Mouse (Mus musculus) right cerebral cortex, postnatal 36 days (tissue): Measurements from ENCODE around the gene Ddx43.

Source experiments
- DNase-seq, 2 experiments: peaks; one replicate each; pipeline ENCODE4 v3.0.0; 2022; ENCODE audit warnings: low spot score in 2 of 2, mixed read lengths in 1 of 2

Gene Ddx43

DNA sequence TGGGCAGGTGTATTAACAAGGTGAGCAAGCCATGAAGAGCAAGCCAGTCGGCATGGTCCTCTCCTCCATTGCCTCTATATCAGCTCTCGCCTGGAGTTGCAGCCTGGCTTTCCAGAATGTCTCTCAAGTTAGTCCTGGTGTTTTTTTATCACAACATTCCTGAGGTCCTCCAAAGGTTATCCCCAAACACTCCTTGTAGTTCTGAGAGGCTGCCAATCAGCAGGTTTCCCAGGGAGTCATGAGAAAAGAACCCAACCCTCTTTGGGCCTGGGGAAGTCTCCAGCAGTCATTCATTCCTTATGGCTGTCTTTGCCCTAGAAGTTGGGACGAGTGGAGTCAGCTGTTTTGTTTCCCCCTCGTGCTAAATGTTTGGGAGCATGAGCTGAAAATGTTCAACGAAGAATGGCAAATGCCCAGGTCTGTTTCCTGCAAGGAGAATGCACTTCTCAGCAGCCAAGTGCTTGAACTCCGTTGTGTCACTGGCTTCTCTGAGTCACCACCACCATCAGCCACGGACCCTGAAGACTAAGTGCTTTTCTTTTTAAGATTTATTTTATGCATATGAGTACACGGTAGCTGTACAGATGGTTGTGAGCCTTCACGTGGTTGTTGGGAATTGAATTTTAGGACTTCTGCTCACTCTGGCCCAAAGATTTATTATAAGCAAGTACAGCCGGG, 22.6 kb upstream of the Ddx43 start:
- DNase-seq = no peak

DNA sequence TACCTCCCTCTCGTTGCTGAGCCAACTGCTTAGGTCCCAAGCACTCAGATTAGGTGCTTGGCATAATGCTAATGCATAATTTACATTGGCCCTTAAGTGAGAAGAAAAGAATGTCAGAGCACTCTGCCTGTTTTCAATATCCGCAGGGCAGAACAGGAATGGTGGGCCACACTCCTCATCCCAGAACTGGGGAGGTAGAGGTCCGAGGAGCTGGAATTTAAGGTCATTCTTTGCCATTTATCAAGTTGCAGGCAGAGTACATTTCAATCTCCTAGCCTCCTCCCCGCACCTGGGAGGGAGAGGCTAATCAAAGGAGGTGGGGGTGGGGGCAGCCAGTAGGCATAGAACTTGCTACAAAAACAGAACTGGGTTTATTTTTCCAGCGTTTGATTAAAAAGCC, 21.2 kb upstream of the Ddx43 start:
- no peak for DNase-seq

DNA sequence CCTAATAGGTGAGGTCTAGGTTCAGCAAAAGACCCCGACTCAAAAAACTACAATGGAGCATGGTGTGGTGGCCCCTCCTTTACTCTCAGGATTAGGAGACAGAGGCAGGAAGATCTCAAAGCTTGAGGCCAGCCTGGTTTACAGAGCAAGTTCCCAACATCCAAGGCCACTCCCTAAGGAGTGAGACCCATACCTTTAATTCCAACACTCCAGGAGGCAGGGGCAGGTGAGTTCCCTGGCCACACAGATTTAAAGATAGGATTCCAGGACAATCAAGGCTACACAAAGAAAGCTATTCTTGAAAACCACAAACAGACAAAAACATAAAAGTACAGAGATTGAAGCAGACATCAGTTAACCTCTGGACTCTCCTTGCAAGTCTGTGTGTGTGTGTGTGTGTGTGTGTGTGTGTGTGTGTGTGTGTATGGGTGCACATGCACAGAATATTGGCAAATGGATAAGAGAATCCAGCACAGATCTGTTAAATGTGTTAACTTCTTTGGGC, 20.6 kb upstream of the Ddx43 start:
- no peak for DNase-seq

DNA sequence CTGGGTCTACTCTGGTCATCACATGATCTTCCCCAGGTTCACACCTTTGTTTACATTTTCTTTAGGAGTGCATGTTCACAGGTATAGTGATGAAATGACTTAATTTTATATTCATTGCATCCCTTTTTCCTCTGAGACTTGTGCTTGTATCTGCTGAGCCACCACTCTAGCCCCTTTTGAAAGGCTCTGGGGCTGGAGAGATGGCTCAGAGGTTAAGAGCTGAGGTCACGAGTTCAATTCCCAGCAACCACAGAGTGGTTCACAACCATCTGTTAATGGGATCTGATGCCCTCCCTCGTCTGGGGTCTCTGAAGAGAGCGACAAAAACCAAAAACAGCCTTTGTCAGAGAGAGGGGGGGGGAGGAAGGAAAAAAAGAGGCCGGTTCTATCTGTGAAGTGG, 20.1 kb upstream of the Ddx43 start:
- DNase-seq = no peak

DNA sequence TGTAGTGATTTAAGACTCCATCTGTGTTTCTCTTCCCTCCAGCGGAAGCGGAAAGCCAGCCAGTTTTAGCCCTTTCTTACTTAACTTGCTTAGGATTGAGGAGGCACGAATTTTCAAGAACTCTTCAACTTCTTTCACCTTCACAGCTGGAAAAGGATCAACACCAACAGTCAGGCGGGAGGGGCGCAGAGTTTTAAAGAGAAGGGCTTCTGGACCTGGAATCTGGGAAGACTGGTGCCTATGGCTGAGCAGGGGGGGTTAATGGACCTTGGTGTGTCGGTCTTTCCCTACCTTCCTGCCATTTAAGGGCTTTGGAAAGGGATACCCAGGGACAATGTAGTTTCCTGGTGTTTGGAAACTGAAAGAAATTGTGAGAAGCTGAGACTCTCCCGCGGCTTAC, 18.0 kb upstream of the Ddx43 start:
- no peak for DNase-seq

DNA sequence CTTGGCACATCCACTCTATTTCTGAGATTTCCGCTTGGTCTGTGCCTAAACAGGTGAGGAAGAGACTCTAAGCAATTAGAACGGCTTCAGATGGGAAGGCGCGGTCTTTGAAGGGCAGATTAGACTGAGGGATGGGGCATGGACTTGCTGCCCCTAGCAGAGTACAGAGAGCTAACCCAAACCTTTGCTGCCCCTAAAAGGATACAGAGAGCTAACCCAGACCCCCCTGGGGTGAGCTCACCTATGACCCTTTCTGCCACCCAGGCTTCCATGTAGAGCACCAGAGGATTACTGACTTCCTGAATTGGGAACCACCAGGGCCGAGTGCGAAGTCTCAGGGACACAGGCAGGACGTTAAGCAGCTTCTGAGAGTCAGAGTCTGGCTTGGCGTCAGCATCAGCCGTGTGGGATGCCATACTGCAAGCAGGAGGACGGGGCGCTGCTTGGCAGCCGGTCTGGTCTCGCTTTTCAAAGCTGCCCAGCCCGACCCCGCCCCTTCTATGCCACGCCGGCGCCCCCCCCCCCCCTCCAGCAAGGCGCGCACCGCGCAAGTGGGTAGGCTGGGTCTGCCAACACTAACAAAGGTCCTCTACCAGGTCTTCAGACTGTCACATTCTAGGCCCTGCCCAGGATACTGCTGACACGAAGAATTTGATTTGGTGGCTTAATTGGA, 17.3 kb upstream of the Ddx43 start, which contains the start of gene Ooep:
TSS of gene Ooep (minus strand) at position 613 of the 673 bp plus-strand sequence.
- peak; percentile 3 for DNase-seq

DNA sequence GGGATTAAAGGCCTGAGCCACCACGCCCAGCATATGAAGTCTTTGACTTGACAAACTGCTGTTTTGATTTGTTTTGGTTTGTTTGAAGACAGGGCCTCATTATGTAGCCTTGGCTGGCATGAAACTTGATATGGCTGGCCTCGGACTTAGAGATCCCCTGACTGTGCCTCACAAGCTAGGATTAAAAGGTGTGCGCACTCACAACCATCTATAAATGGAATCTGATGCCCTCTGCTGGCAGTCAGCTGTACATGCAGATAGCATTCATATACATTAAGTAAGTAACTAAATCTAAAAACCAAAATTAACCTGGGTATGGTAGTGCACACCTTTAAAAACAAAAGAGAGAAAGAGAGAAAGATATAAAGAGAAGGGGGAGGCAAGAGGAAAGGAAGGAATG, 9.7 kb upstream of the Ddx43 start:
- no peak for DNase-seq

DNA sequence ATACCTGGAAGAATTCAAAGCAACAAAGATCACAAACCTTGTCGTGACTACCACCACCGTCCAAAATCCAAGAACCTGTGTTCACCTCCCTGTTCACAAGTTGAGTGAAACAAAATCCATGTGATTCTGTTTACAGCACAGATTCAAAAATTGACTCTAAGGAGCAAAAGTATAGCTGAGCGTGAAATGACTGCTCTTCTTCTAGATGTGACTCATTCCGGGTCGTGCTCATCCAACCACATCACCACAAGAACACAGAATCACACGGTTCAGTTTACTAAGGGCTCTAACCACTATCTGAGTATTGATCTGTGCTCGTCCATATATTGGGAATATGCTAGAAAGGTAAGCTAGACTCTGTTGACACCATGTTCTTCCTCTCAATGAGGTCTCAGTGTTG, 8.6 kb upstream of the Ddx43 start:
- no peak for DNase-seq

DNA sequence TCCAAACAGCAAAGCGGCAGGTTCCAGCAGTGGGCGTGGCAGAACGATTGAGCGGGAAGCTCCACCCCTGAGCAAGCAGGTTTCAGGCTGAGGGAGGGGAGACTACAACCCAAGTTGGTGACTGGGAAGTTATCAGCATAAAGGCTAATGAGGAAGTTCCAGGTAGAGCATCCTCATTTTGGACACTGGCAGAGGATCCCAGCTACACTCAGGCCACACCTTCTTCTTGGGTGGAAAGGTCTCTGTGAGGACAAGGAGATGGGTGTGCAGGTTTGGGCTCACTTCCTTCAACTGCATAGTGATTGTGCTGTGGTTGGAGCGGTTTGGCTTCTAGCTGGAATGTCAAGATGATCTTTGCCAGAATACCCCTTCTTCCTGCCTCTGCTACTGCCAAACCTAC, 5.6 kb upstream of the Ddx43 start:
- DNase-seq = no peak

DNA sequence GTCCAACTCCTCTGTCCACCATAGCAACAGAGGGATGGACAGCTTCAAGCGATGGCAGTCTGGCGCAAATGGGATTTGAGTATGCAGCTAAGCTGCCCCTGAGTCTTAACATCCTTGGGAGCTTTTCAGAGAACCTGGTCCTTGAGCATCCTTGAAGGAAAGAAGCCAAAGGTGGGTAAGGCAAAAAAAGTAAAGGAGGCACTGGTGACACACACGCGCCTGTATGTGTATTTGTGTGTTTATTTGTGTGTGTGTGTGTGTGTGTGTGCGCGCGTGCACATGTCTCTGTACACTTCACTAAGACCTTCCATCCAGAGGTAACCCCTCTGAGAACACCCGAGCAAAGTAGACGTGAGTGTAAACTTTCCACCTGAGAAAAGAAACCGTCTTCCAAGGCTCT, 1.8 kb upstream of the Ddx43 start:
- DNase-seq = no peak

DNA sequence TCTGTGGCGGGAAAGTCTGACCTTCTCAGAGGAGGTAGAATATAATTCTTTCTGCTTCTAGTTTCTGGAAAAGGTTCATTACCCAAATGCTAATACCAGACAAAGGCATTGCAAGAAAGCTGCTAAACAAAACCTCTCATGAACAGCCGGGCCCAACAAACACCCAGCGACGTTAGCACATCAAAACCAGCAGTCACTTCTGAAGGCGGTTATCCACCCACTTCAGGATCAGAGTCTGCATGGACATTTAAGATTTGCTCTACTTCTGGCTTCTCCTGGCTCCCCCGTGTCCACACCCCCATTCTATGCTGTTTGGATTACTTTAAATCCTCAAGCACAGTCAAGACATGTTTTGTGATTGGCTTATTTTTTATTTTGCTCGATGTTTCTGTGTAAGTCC, 975 bp upstream of the Ddx43 start:
- DNase-seq = peak in 1 of 2 experiments; percentile 18

DNA sequence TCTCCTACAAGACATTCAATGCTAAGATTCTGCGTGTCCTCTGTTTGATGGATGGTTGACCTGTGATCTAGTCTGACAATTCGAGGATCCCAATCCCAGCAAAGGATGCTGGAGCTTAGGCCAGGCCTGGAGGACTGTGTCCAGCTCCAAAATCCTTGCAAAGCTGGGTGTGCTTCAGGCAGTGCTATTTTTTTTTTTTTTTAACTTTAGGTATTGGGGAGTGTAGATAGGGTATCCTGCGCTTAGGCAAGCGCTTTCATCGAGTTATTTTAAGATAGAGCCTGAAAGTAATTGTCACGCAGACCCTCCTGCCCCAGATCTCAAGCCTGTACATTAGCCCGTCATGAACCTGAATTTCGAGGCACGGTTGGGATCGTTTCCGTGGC, 340 bp upstream of the Ddx43 start:
- DNase-seq = no peak

DNA sequence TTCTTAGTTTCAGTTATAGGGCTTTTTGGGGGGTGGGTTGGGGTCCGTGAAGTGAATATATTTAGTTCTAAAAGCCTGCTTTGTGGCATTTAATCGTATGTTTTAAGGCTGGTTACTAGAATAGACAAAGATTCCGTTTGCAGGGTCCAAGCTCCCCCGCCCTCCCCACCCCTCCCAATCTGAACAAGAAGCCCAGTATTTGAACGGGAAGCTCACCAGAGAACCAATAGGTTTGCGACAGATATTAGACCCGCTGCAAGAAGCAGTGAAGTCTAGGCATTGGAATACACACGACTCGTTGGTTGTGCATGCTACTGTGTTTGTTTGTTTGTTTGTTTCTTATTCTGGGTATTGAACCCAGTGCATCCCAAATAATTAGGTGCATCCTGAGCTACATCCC, 940 bp downstream of the Ddx43 start:
- DNase-seq = no peak

DNA sequence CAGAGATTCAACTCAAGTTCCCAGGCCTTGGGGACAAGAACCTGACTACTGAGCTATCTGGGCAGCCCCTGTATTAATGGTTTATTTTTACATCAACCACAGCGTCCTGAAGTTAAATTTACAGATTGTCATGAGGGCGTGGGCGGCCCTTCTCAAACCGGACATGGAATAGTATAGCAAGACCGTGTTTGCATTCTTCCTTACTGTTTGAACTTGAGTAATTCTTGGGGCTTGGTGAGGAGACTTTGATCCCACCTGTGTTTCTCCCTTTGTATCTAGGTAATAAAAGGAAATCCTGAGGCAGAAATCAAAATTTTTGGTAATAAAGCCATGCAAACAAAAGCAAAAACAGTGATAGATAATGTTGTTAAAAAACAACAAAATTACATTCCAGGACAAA, 5.0 kb downstream of the Ddx43 start:
- no peak for DNase-seq

DNA sequence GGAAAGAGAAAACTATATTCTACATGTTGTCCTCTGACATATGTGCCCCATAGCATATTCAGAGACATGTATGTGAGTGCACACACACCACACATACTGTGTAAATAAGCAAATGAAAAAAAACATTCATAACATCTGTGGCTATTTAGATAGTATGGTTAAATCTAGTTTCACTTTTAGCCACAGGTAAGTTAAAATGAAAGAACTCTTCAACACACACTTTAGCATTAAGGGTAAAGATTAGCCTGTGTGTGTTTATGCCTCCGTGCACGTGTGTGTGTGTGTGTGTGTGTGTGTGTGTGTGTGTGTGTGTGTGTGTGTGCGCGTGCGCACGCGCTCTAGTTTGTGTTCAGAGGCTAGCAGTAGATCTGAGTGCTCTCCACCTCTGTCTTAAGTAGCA, 6.0 kb downstream of the Ddx43 start:
- DNase-seq = no peak

DNA sequence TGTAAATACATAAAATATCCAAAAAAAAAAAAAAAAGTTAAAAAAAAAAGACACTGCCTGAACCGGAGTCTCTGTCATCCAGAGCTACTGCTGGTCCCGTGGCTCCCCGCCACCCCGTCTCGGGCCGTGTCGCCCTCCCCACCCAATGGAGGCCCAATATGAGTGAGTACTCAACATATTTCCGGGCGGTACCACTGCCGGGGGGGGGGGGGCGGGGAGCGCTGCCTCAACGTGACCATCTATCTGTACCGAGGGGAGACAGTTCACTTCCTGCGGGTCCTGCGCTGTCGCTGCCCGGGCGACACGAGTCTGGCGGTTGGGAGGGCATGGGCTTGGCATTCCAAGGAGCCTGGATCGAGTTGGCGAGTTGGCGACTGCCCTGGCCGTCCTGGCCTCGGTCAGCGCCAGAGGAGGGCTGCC, 31.8 kb downstream of the Ddx43 start:
- no peak for DNase-seq

DNA sequence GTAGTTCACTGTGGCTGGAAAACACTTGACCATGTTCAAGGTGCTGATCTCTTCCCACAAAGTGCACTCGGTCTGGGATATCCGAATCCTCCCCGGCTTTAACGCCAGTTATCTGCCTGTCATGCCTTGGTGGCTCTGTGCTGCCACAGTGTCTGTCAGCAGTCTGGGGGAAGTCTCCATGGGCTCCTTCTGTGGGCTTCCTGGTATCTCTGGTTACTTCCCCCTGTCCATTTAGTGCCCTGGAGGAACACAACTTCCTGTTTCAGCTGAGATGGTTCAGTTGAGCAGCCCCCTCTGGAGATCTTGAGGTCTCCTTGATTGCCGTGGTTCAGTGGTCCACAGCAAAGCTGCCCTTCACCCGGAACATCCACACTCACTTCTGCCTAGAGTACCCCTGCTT, 32.6 kb downstream of the Ddx43 start:
- no peak for DNase-seq

DNA sequence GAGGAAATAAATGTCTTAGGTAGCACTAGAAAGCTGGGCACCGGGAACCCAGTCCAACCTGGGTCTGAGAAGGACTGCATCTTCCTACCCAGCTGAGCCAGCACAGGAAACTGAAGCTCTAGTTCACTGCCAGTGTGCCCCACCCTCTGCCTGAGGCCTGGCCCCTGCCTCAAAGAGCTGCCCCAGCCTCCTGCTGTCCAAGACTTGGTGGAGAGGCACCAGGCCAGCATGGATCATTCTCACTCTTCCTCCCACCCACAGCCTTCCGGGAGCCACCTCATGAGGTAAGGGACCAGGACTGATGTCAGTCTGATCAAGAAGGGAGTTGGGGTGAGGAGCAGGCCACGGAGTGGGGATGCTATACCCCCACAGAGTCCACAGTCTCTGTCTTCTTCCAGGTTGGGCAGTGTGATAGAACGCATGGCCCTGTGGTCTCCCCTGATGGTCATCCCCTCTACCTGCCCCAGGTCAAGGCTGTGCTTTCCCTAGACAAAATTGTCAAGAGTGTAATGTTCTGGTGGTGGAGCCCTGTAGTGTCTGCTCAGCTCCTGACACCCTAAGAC, 33.4 kb downstream of the Ddx43 start:
- DNase-seq = no peak

DNA sequence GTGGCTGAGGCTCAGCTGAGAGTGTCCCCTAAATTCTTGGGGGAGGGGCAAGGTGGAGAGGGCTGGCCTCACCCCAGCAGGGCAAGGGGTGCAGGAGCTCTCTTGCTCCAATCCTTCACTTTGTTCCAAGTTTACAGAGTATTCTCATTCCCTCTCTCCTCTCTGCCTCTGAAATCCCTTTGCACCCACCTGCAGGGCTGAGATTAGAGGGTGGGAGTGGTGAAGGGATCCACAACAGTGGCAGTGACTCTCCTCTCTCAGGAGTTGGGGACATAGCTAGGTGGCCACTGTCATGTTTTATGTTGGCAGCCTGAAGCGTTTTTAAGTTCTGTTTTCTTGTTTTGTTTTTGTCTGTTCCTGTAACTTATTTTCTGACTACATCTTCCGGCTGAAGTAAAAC, 34.0 kb downstream of the Ddx43 start:
- no peak for DNase-seq

DNA sequence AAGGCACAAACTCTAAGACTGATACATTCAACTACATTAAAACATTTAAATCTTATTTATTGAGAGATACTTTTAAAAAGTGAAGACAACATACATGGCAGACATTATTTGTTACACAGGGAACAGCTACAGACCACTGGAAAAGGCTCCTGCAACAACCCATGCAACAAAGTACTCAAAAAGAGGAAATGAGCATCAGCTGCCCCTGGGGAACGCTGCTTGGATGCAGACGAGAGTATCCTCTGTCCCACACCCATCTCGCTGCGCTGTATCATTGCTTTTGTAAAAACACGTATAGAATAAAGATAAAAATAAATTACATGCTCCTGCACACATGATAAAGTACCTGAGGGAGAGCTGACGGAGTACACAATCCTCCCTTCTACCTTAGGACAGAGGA, 34.9 kb downstream of the Ddx43 start:
- no peak for DNase-seq

DNA sequence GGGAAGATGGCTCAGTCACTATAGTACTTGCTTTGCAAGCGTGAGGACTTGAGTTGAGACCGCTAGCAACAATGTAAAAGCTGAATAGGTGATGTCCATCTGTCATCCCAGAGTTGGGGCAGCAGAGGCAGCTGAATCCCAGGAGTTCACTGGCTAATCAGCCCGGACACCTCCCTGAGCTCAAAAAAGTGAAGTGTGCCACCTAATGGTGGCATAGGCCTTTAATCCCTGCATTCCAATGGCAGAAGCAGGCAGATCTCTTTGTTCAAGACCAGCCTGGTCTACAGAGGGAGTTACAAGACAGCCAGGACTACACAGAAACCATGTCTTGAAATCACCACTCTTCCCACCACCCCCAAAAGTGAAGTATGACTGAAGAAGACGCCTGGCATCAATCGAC, 36.9 kb downstream of the Ddx43 start:
- no peak for DNase-seq

DNA sequence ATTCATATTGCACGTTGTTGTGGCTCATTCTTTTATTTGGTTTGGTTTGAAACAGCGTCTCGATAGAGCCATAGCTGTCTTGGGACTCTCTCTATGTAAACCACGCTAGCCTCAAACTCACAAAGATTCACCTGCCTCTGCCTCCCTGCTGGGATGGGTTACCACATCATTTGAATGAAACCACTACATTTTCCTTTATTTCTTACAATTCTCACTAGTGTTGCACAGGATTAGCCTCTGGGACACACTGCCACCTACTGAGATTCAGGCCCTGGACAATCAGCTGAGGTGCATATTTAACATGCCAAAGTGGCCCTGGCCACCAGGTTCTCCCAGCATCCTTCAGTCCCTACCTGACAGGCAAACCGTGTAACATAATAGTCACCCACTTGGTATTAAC, 43.8 kb downstream of the Ddx43 start:
- DNase-seq = no peak

DNA sequence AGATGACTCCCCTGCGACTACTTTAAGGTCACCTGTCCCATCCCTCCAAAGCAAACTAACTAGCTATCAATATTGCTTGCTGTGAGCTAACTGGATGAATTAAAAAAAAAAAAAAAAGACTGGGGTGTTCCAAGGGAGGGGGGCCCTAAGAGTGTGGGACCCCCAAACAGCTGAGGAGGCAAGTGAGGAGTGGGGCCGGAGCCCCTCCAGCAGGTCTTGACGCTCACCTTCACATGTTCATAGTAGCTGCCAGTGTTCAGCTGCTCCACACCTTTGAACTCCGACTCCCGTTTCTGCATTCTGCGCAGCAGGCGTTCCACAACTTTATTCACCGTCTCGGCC, 46.6 kb downstream of the Ddx43 start:
- DNase-seq = no peak
